Comparison of ENCODE assay signal across 8 mouse cellular contexts in genomic region chr8:110267268-110267667, GRCm38 (mm10). TPM values are rescaled to one million over a fixed set of nuclear protein-coding genes. Genes with fewer than 3 reads are reported as not detected.
A peak's percentile ranks its signal among the peaks of the same experiment; 100 is the strongest.
DNase-seq lines count a peak whose midpoint lies in the region; ATAC-seq lines count a peak whose summit lies in the region.
"Had no signal": no experiment of that assay in that cellular context is flagged by ENCODE, and none has a peak within 500 bp of the region (broad histone marks: within the 10 kb centered on the region; RNA-seq: fewer than 3 reads in every experiment).

No protein-coding gene starts in this region.

- WGBS in forebrain, embryonic 14.5 days, result 8% methylated on average over 12 of the region's 12 CpGs
- 23% methylated on average over 12 of the region's 12 CpGs for WGBS in liver, embryonic 12.5 days (ENCODE audit: insufficient replicate concordance)

- peak overlapping the region; percentile 43 for H3K4me2 ChIP-seq in forebrain, embryonic 14.5 days (ENCODE audit: low read length)
- H3K4me2 ChIP-seq in liver, embryonic 12.5 days, result peak overlapping the region; percentile 55

- H3K4me1 ChIP-seq in forebrain, embryonic 14.5 days (ENCODE audit: control insufficient read depth, insufficient read depth, low read length), result no peaks in the 10 kb centered on the region
- H3K4me1 ChIP-seq in liver, embryonic 12.5 days, result no peaks in the 10 kb centered on the region

- H3K9ac ChIP-seq in forebrain, embryonic 14.5 days (ENCODE audit: low read length), result peak overlapping the region; percentile 26; the same call in 1 of the 2 replicates
- no peak overlapping the region for H3K9ac ChIP-seq in liver, embryonic 12.5 days

- DNase-seq in retina, postnatal 1 day, result peak; percentile 37
- DNase-seq in retina, embryonic 14.5 days (ENCODE audit: low spot score), result no peak
- no peak for DNase-seq in forebrain, embryonic 14.5 days (ENCODE audit: low spot score)
- no peak for DNase-seq in left cerebral cortex, adult 11 months (ENCODE audit: low spot score)
- DNase-seq in cerebellum, adult 9-10 months, result no peak
- DNase-seq: thymus, adult 2 months had no signal

- ATAC-seq in forebrain, embryonic 14.5 days, result 0 out of 2 replicates have a peak, but pooled peaks have one; percentile 40
- ATAC-seq in liver, embryonic 12.5 days, result no peak
- ATAC-seq in inflammation-experienced regulatory T-cells, adult 6 months, result no peak

- H3K4me3 ChIP-seq in forebrain, embryonic 14.5 days (ENCODE audit: low read depth, low read length), result peak overlapping the region; percentile 23
- peak overlapping the region; percentile 35; the same call in 1 of the 2 replicates for H3K4me3 ChIP-seq in liver, embryonic 12.5 days

- H3K27ac ChIP-seq in forebrain, embryonic 14.5 days (ENCODE audit: low read depth, low read length), result no peak overlapping the region
- H3K27ac ChIP-seq in liver, embryonic 12.5 days, result no peak overlapping the region

- no peaks in the 10 kb centered on the region for H3K9me3 ChIP-seq in forebrain, embryonic 14.5 days (replicated peaks; ENCODE audit: control insufficient read depth, low read length)
- H3K9me3 ChIP-seq in liver, embryonic 12.5 days (replicated peaks), result no peaks in the 10 kb centered on the region

- no peaks in the 10 kb centered on the region for H3K27me3 ChIP-seq in forebrain, embryonic 14.5 days (replicated peaks; ENCODE audit: control insufficient read depth, insufficient read depth, low read length)
- H3K27me3 ChIP-seq in liver, embryonic 12.5 days (replicated peaks), result peaks cover 20% of the 10 kb centered on the region

- no peaks in the 10 kb centered on the region for H3K36me3 ChIP-seq in forebrain, embryonic 14.5 days (ENCODE audit: control insufficient read depth, insufficient read depth, low read length)
- no peaks in the 10 kb centered on the region for H3K36me3 ChIP-seq in liver, embryonic 12.5 days

RNA-seq across cellular contexts. Expression of gene Hydin, which starts 0.5 kb away (rescaled TPM):
- polyA plus RNA-seq in forebrain, embryonic 14.5 days (2014; fragmentation: Nextera tagmentation; extraction: Ambion mirVana), result 0.13 and 0.38 TPM in 2 replicates
- 0.04 and 0.06 TPM in 2 replicates for polyA plus RNA-seq in liver, embryonic 12.5 days (2016; fragmentation: Nextera tagmentation; extraction: Ambion mirVana)
- polyA plus RNA-seq in inflammation-experienced regulatory T-cells, adult 6 months (2017; shearing (Covaris generic)), result under 1 TPM in 1 of 3 experiments, not detected in 2; 0.20 TPM

RNA-seq across cellular contexts. Expression of gene Cmtr2, which starts 51.8 kb away (rescaled TPM):
- polyA plus RNA-seq in forebrain, embryonic 14.5 days (2014; fragmentation: Nextera tagmentation; extraction: Ambion mirVana), result 12.9 and 14.4 TPM in 2 replicates
- 5.7 and 5.8 TPM in 2 replicates for polyA plus RNA-seq in liver, embryonic 12.5 days (2016; fragmentation: Nextera tagmentation; extraction: Ambion mirVana)
- polyA plus RNA-seq in inflammation-experienced regulatory T-cells, adult 6 months (2017; shearing (Covaris generic)), result 1 to 10 TPM; 5.8 to 9.5 (median 6.9) TPM
